Mouse (Mus musculus) left cerebral cortex, postnatal 10 days (tissue): Measurements from ENCODE around the gene Aldh9a1. TPM values are rescaled to one million over a fixed set of nuclear protein-coding genes. Genes with fewer than 3 reads are reported as not detected.
A peak's percentile ranks its signal among the peaks of the same experiment; 100 is the strongest.

ENCODE experiments used
- DNase-seq, 2 experiments: peaks; one replicate each; pipeline ENCODE4 v3.0.0; 2021 to 2022; ENCODE audit warnings: low spot score in 2 of 2, mixed read lengths in 1 of 2; ENCODE audit errors: extremely low spot score in 1 of 2
- intact Hi-C: fragments of 180-260 bp; cut with DNase I; formaldehyde crosslinking; loops from one replicate; pipeline ENCODE4 v1.15.1; 2025
- total RNA-seq, 2 experiments: library from RNA; stranded (reverse); gene quantifications; 2 replicates each; pipeline ENCODE4 v1.2.3; 2021

Gene Aldh9a1
- total RNA-seq = 10 to 100 TPM; 22.8 to 24.4 TPM

DNA sequence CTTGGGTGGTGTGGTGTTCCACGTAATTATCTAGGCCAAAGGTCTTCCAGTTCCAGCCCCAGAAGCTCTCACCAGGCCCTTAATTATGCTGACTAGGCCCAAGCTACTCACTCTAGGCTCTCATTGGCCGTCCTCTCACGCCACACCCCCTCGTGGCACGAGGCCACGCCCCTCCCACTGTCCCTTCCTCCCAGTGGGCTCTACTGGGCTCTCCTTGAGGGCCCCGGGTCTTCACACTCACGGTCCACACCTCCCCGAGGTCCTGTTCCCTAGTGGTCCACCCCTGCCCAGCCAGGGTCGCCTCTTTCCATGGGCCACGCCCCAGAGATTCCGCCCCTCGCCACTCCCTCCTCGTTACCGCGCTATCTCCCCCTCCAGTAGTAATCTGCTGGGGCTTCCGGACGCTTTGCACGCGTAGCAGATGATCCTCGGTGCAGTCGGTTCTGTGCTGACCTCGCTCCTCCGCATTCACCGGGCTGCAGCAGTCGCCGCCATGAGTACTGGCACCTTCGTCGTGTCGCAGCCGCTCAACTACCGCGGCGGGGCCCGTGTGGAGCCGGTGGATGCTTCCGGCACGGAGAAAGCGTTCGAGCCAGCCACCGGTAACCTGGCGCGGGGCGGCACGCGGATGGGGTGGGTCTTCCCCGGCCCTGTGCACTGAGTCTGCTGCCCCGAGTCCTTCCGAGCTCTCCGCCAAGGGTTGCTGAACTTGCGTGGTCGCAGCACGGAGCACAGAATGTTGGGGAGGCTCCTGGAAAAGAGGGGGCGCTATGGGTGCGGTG, at the start of gene Aldh9a1:
Aldh9a1 (plus strand) TSS at position 177 of the 782 bp plus-strand sequence.
- DNase-seq = peak; percentile 85 to 93
- intact Hi-C loops = no loop called here

DNA sequence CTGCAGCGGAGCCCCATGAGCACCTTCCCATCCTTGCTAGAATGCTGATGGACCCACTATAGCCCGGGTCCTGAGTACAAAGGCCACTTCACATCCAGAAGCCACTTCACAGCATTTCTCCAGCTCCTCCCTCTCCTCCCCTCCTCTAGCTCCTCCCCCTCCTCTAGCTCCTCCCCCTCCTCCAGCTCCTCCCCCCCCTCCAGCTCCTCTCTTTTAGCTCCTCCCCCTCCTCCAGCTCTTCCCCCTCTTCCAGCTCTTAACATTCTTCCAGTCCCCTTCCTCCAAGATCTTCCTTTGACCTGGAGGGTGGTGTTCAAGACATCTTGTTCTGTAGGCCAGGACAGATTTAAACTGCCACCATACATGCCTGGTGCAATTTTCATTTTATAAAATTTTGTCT, 49.7 kb upstream of the Aldh9a1 start:
- intact Hi-C loops = no loop called here
- DNase-seq = no peak

DNA sequence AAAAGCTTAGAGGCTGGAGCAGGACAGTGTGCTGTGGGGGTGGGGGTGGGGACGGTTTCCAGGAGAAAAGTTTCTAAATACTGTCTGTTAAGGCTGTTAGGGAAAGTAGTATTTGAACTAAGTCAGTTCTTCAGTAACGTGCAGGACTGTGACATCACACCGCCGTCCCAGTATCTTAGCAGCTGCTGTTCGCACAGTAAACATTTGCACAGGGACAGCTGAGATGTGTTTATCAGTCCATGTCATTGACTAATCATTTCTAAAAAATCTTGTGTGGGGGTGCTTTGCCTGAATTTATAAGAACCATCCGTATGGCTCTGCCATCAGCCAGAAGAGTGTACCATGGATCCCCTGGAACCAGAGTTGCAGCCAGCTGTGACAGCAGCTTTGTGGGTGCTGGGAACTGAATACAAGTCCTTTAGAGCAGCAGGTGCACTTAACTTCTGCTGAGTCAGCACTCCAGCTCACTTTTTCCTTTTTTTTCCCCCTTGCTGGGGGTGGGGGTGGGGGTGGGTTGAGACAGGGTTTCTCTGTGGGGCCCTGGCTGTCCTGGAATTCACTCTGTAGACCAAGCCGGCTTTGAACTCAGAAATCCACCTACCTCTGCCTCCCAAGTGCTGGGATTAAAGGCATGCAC, 44.2 kb upstream of the Aldh9a1 start:
- intact Hi-C loops = loop anchor here (5.0 kb wide), 1 partner anchor 83 kb away; no protein-coding TSS in a partner anchor
- DNase-seq = no peak

DNA sequence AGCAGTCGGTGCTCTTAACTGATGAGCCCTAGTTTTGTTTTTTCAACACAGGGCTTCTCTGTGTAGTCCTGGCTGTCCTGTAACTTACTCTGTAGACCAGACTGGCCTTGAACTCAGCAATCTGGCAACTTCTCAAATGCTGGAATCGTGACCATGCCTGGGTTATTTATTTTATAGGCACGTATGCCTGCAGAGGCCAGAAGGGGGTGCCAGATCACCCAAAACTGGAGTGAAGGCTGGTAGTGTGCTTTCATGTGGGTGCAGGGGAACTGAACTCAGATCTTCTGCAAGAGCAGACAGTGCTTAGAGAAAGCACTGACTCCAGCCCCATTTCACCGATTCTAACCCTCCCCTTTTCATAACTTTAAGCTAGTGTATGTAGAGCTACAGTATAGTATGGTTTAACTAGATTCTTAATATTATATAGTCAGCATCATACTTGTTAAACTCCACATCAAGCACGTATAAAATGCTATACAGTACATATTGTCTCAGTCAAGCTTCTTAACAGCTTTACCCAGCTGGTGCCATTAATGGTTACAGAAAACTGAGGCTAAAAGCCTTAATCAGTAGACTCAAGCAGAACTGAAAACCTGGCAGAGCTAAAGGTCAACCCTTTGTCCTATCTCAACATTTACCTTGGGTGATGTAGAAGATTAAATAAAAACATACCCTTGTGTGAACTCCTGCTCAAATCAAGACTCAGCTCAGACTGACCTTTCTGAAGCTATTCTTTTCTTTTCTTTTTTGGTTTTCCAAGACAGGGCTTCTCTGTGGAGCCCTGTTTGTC, 43.1 kb upstream of the Aldh9a1 start:
- DNase-seq = peak; percentile 22 to 41
- intact Hi-C loops = loop anchor here (5.0 kb wide), 1 partner anchor 84 kb away; no protein-coding TSS in a partner anchor

DNA sequence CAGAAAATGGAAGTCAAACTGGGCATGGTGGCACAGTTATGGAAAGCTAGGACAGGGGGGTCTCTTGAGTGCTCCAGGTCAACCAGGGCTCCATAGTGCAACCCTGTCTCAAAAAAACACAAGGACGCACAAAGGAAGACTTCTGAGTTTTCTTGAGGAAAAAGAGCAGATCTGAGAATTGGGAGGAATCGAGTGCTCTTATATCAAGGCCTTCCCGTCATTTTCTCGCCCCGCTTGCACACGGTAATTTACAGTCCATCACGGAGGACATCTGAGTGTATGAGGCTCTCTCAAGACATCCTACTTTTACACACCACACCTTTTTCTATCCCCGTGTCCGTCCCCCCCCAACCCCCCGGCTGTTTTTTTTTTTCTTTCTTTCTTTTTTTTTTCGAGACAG, 42.1 kb upstream of the Aldh9a1 start:
- no peak for DNase-seq
- intact Hi-C loops = loop anchor here (5.0 kb wide), 1 partner anchor 85 kb away; no protein-coding TSS in a partner anchor

DNA sequence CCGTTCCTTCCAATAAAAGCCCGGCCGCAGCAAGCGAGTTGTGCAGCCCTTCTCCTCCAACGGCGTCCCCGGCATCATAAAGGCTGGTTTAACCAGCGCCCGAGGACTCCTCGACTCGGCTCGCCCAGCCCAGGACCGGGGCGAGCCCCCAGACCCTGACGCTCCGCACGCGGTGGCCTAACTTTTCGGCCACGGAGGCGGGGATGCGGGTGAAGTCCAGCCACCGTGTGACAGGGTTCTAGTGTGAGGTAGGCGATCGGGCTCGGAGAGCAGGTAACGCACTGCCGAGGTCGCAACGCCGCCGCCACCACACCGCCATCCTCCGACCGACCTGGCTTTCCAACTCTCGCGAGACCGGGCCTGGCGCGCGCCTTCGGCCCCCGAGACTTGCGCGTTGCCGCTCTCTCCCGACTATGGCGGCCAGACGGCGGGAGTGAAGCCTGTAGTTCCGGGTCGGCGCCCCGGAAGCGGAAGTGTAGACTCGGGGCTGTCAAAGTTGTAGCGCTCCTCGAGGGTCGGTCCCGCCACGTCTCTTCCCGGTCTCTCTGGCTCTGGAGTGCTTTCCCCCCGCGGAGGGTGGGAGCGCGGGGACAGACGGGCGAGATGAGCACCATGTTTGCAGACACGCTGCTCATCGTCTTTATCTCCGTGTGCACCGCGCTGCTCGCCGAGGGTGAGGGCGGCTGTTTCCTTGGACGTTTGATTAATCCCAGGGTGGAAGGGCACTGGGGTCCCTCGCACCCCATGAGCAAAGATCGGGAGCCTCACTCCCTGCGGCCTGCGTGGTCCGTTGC, 41.3 kb upstream of the Aldh9a1 start, which contains the start of gene Tmco1:
Tmco1 (plus strand) TSS at position 118 of the 794 bp plus-strand sequence.
- DNase-seq = peak; percentile 98 to 99
- intact Hi-C loops = loop anchor here (5.0 kb wide), 1 partner anchor 86 kb away; no protein-coding TSS in a partner anchor

DNA sequence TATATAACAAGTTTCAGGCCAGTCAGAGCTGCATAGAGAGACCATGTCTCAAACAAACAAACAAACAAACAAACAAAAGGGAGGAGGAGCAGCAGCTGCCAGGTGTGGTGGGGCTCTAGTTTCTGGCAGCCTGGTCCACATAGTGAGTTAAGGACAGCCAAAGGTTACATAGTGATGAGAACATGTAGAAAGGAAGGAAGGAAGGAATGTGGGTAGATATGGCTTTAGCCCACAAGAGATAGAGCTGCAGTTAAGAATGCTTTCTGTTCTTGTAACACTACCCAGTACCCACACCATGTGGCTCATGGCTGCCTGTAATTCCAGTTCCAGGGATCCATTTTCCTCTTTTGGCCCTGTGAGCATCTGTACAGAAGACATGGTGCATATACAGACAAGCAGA, 37.4 kb upstream of the Aldh9a1 start:
- no peak for DNase-seq
- intact Hi-C loops = no loop called here

DNA sequence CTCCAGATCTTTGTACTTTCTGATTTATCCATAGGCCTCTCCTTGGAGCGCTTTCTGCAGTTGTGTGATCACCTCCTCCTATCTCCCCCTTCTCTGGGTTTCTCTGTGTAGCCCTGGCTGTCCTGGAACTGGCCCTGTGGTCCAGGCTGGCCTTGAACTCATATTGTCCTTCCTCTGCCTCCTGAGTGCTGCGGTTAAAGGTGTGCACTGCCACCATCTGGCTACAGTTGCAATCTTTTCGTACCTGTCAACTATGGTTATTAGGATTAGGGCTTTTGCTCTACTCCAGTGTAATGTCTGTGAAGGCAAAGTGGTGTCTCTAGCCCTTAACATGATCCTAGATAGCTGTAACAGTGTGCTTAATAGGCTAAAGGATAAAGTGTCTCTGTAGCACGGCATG, 36.6 kb upstream of the Aldh9a1 start:
- DNase-seq = no peak
- intact Hi-C loops = no loop called here

DNA sequence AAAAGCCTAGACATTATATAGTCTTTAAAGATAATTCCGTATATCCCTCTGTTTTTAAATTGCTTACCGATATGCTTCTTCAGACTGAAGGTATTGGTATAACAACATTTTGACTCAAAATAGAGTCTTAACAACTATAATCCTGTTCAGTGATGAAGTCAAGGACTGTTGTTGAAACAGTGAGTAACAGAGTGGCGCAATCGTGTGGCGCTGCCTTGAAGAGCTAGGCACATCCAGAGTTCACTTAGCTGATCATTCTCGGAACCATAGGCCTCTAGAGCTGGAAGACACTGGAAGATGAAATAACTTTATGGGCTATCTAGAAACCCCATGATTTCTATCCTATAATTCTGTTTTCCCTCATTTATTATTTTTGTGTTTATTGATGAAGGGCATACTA, 28.1 kb upstream of the Aldh9a1 start:
- intact Hi-C loops = no loop called here

DNA sequence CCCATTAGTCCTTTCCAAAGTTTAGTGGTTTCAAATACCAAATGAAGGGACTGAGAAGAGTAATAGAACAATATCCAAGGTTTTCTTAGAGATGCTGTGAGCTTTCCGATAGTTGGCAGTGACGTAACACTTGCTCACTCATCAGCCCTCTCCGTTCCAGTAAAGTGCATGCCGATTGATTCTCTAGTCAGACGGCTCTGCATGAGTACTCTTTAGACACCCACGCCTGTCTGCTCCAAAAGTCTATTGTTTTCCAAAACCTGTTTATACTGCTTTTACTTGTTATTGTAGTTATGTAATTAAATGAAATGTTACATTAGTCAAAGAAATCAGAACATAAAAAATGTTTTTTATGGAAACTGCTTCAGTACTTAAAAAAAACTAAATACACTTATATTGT, 21.0 kb upstream of the Aldh9a1 start:
- intact Hi-C loops = loop anchor here (5.0 kb wide), 1 partner anchor 101 kb away; no protein-coding TSS in a partner anchor
- no peak for DNase-seq

More for the DNA sequence above, 28.1 kb upstream of the Aldh9a1 start:
- DNase-seq = no peak

DNA sequence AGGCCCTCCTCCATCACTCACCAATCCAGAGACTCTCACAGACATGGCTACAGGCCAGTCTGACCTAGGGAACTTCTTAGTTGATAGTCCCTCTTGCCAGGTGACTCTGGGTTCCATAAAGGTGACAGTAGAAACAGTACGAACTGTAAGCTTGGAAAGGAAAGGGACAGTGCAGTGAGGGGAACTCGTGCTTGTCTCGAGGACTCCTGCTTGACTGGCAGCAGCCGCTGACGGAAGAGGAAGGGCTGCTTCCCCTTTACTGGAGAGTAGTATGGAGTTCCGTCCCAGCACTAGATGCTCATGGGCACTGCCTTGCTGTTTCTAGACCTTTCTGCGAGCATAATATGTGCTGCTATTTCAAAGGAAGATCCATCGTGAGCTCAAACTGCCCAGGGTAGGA, 18.7 kb upstream of the Aldh9a1 start:
- intact Hi-C loops = loop anchor here (10.0 kb wide), 1 partner anchor 546 kb away; no protein-coding TSS in a partner anchor
- no peak for DNase-seq

DNA sequence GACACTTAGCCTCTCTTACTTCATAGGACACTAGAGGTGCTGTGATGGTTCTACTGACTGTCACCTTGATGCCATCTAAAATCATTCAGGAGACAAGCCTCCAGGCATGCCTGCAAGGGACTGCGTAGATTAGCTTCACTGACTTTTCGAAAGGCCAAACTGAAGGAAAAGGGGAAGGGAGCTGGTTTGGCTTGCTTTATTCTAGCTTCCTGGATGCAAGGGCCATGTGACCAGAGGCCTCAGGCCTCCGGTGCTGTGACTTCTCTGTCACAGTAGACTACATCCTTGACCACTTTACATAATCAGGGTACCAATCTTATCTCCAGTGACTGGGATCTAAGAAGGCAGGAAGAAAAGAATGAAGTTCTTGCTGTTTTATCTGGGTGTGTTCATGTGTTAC, 13.4 kb upstream of the Aldh9a1 start:
- DNase-seq = no peak
- intact Hi-C loops = loop anchor here (2.0 to 10.0 kb wide), 2 partner anchors 116 to 552 kb away; no protein-coding TSS in a partner anchor

DNA sequence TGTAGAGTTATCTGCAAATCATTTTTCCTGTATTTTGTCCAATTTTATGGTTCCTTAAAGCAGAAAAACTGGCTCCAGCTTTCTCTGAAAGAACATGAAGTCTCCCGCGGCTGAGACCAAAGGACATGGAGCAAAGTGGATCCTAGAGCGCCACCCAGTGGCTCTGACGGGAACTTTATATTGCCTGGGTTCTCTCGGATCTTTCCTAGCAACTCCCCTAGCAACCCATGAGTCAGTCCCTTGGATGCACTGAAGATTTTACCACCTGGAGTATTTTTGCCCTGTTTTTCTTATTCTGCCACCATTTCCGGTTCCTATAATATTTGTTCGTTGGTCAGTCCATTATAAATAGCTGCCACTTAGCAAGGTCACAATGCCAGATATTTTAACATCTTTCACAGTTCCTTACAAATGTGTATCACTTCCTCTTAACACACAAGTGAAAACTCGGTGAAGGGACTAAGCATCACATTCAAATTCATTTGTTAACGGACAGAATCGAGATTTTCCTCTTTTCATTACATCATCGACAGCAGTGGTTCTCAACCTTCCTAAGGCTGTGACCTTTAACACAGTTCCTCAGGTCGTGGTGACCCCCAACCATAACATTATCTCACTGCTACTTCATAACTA, 12.2 kb upstream of the Aldh9a1 start:
- peak; percentile 84 to 90 for DNase-seq
- intact Hi-C loops = loop anchor here (2.0 to 10.0 kb wide), 2 partner anchors 117 to 553 kb away; no protein-coding TSS in a partner anchor

DNA sequence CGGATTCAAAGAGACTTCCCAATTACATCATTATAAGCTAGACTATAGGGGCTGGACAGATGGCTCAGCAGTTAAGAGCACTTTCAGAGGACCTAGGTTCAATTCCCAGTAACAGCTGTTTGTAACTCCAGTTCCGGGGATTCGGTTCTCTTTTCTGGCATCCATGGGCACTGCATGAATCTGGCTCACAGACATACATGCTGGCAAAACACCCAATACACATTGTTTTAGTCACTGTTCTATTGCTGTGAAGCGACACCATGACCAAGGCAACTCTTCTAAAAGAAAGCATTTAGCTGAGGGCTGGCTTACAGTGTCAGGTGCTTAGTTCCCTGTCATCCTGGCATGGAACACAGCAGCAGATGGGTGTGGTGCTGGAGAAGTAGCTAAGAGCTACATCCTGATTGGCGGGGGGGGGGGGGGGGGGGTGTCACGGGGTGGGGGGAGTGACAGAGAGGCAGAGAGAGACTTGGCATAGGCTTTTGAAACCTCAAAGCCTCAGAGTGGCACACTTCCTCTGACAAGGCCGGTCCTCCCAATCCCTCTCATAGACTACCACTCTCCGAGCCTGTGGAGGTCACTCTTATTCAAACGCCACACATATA, 10.5 kb upstream of the Aldh9a1 start:
- no peak for DNase-seq
- intact Hi-C loops = loop anchor here (10.0 kb wide), 1 partner anchor 554 kb away; no protein-coding TSS in a partner anchor

DNA sequence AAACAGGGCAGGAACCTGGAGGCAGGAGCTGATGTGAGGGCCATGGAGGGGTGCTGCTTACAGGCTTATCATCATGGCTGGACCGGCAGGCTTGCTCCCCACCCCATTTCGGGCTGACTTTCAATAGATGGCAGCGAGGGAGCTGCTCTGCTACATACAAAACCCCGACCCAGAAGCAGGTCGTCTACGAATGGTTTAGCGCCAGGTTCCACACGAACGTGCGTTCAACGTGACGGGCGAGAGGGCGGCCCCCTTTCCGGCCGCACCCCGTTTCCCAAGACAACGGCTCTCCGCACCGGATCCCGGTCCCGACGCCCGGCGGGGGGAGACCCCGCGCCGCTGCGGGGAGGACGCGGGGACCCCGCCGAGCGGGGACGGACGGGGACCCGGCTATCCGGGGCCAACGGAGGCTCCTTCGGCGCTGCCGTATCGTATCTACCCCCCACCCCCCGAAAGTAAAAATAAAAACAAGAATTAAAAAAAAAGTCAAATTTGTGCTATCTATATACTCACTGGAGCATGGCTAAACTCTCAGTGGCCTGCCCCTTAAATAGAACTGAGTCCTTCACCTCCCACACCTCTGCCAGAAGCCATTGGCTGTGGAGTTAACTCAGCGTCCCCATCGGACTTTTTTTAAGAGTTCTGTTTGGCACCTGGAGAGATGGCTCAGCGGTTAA, 9.5 kb upstream of the Aldh9a1 start:
- no peak for DNase-seq
- intact Hi-C loops = no loop called here

DNA sequence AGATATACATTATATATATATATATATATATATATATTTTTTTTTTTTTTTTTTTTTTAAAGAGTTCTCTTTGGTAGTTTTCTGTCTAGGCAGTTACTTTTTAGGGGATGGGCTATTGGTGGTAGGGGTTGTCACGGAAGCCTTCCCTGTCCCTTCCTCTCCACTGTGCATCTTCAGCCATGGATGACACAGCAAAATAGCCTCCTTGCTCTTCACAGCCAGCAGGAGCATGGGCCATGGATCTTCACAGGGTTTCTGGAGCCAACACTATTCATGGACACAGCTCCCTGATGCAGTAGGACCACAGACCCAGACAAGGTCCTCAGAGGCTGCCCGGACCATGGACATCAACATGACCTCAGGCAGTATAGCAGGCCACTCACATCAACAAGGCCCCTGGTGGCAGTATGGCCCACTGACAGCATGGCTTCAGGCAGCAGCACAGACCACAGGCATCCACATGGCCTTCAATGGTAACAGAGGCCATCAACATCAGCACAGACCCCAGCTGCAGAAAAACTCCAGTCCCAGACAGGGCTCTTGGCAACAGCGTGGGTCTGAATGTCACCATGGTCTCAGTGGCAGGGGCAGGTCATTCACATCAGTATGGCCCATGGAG, 8.8 kb upstream of the Aldh9a1 start:
- intact Hi-C loops = no loop called here

More for the DNA sequence above, 8.8 kb upstream of the Aldh9a1 start:
- no peak for DNase-seq
